Mouse (Mus musculus) heart, embryonic 12.5 days (tissue): Measurements from ENCODE around the gene Nfib. TPM values are rescaled to one million over a fixed set of nuclear protein-coding genes. Genes with fewer than 3 reads are reported as not detected.
A peak's percentile ranks its signal among the peaks of the same experiment; 100 is the strongest.

Experiments
- ATAC-seq: fragments of 200-750 bp; cut with Nextera tagmentation; 2 replicates; pipeline ENCODE4 v1.8.0; 2017; ENCODE audit warnings: moderate TSS enrichment, moderate library complexity; ENCODE audit not compliant: insufficient number of reproducible peaks, low FRiP score
- H3K27ac ChIP-seq: fragments of 300-500 bp; sonication (generic); 2 replicates; pipeline ENCODE4 v1.5.1; 2016; ENCODE audit warnings: mild to moderate bottlenecking, moderate library complexity; ENCODE audit not compliant: poor library complexity, severe bottlenecking
- H3K27me3 ChIP-seq: fragments of 300-500 bp; sonication (generic); replicated peaks from 2 replicates; pipeline ENCODE4 v1.6.1; 2016; ENCODE audit warnings: mild to moderate bottlenecking, moderate library complexity
- H3K36me3 ChIP-seq: fragments of 300-500 bp; sonication (generic); 2 replicates; pipeline ENCODE4 v1.6.1; 2016; ENCODE audit warnings: mild to moderate bottlenecking, moderate library complexity
- H3K4me1 ChIP-seq: fragments of 300-500 bp; sonication (generic); replicated peaks from 2 replicates; pipeline ENCODE4 v1.6.1; 2016; ENCODE audit warnings: mild to moderate bottlenecking
- H3K4me2 ChIP-seq: fragments of 300-500 bp; sonication (generic); 2 replicates; pipeline ENCODE4 v1.6.1; 2016; ENCODE audit warnings: mild to moderate bottlenecking, moderate library complexity
- H3K4me3 ChIP-seq: fragments of 300-500 bp; sonication (generic); 2 replicates; pipeline ENCODE4 v1.5.1; 2016; ENCODE audit warnings: mild to moderate bottlenecking
- H3K9ac ChIP-seq: fragments of 300-500 bp; sonication (generic); 2 replicates; pipeline ENCODE4 v1.6.1; 2016; ENCODE audit warnings: mild to moderate bottlenecking, moderate library complexity
- H3K9me3 ChIP-seq: fragments of 300-500 bp; sonication (generic); replicated peaks from 2 replicates; pipeline ENCODE4 v1.6.1; 2016; ENCODE audit warnings: mild to moderate bottlenecking, moderate library complexity
- WGBS: fragments of 180-500 bp; shearing (Covaris S2); methylation state at CpG from one replicate; pipeline ENCODE4 v1.1.7; 2016; 5-methylcytosine and 5-hydroxymethylcytosine counted together
- polyA plus RNA-seq: library from polyadenylated mRNA; unstranded; fragments of >200 nt; fragmentation: Nextera tagmentation; extraction: Ambion mirVana; gene quantifications from 2 replicates; pipeline ENCODE4 v1.2.1, GENCODE M21; 2016

Nfib gene
- polyA plus RNA-seq, 1 experiment from 2014 or later = 57.5 TPM

- H3K9me3 ChIP-seq = no peaks in the 10 kb centered on the region
- no peak for ATAC-seq
- H3K4me1 ChIP-seq = peaks cover 5% of the 10 kb centered on the region; the same call in 1 of the 2 replicates
- 85% methylated on average over 10 of the region's 10 CpGs for WGBS
- no peak overlapping the region for H3K27ac ChIP-seq
- 0 out of 2 replicates have a peak, but pooled peaks cover 5% of the 10 kb centered on the region for H3K36me3 ChIP-seq
- H3K27me3 ChIP-seq = no peaks in the 10 kb centered on the region
- H3K4me3 ChIP-seq = no peak overlapping the region
- H3K9ac ChIP-seq = no peak overlapping the region
- H3K4me2 ChIP-seq = no peak overlapping the region
Observed at GRCm38 (mm10) chr4:82549762-82550380, 155.7 kb downstream of the Nfib start.

DNA sequence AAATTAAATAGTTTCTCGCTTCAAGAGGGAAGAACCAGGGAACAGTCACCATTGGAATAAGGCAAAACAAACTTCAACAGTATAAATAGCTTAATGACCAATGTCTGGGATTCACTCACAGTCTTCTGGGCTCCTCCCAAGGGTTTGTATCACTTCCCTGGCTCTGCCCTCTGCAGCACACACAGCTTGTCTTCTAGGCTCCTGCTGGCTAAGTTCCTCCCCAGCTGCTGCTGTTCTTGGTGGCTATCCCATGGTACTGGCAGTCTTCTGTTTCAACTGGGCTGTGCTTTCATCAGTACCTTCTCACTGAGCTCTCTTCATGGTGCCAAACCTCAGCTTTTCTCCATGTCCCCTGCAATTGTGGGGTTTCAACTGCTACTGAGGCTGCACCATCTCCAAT is 157.3 kb downstream of the Nfib start:
- no peak for ATAC-seq
- no peaks in the 10 kb centered on the region for H3K27me3 ChIP-seq
- 76% methylated on average over 1 of the region's 1 CpGs for WGBS

GRCm38 (mm10) chr4:82543936-82544335 is 161.6 kb downstream of the Nfib start:
- Histone ChIP-seq H3K4me2 (no peak overlapping the region), H3K36me3 (0 out of 2 replicates have a peak, but pooled peaks cover 5% of the 10 kb centered on the region), H3K27me3 (no peaks in the 10 kb centered on the region), H3K9ac (no peak overlapping the region), H3K27ac (no peak overlapping the region), H3K9me3 (no peaks in the 10 kb centered on the region), H3K4me3 (no peak overlapping the region), H3K4me1 (peaks cover 25% of the 10 kb centered on the region)
- no peak for ATAC-seq
- WGBS = 60% methylated on average over 3 of the region's 3 CpGs

More for the DNA sequence above, 157.3 kb downstream of the Nfib start:
- Histone ChIP-seq H3K4me2 (no peak overlapping the region), H3K36me3 (0 out of 2 replicates have a peak, but pooled peaks cover 5% of the 10 kb centered on the region), H3K4me3 (no peak overlapping the region), H3K27ac (no peak overlapping the region), H3K9me3 (no peaks in the 10 kb centered on the region), H3K9ac (no peak overlapping the region), H3K4me1 (peaks cover 2% of the 10 kb centered on the region; the same call in 1 of the 2 replicates)

- Histone ChIP-seq H3K9me3 (no peaks in the 10 kb centered on the region), H3K4me1 (peaks cover 25% of the 10 kb centered on the region), H3K27ac (no peak overlapping the region), H3K36me3 (0 out of 2 replicates have a peak, but pooled peaks cover 5% of the 10 kb centered on the region), H3K4me2 (no peak overlapping the region), H3K4me3 (no peak overlapping the region), H3K27me3 (no peaks in the 10 kb centered on the region), H3K9ac (no peak overlapping the region)
- ATAC-seq = no peak
- 67% methylated on average over 4 of the region's 4 CpGs for WGBS
Observed at GRCm38 (mm10) chr4:82543398-82543740, 162.2 kb downstream of the Nfib start.

DNA sequence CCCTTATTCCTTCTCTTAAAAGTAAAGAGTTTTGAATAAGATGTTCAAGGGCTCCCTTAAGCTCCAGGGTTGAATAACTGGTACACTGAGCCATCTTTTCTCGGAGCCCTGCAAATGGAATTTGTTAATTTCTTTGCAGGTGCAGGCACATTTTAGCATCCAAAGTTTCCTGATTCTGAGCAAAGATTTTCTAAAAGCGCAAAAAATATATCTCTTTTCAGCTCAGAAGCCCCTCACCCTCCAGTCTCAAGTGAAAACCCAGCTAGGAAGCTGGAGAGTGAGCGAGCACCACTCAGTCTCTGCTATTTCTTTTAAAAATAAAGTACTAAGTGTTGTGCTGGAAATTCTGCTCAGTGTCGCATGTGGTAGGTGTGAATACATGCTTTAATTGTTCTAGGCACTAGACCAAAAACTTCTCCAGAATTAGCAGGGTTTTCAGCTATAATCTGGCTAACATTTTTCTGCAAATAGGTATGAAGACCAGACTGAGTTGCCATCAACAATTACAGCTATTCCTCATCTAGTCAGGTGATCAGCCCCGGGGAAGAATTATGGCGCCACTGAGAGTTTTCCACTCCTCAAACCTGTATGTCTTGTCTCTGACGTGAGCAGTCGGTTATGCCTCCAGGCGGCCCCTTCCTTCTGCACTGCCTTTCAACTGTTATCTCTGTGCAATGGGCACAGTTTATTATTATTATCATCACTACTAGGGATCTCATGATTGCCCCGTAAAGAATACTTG is 162.7 kb downstream of the Nfib start:
- no peak overlapping the region for H3K27ac ChIP-seq
- no peak overlapping the region for H3K4me2 ChIP-seq
- H3K36me3 ChIP-seq = 0 out of 2 replicates have a peak, but pooled peaks cover 5% of the 10 kb centered on the region
- H3K9ac ChIP-seq = no peak overlapping the region
- no peak overlapping the region for H3K4me3 ChIP-seq
- H3K4me1 ChIP-seq = peaks cover 25% of the 10 kb centered on the region
- no peak for ATAC-seq
- no peaks in the 10 kb centered on the region for H3K9me3 ChIP-seq
- no peaks in the 10 kb centered on the region for H3K27me3 ChIP-seq
- 58% methylated on average over 10 of the region's 10 CpGs for WGBS

DNA sequence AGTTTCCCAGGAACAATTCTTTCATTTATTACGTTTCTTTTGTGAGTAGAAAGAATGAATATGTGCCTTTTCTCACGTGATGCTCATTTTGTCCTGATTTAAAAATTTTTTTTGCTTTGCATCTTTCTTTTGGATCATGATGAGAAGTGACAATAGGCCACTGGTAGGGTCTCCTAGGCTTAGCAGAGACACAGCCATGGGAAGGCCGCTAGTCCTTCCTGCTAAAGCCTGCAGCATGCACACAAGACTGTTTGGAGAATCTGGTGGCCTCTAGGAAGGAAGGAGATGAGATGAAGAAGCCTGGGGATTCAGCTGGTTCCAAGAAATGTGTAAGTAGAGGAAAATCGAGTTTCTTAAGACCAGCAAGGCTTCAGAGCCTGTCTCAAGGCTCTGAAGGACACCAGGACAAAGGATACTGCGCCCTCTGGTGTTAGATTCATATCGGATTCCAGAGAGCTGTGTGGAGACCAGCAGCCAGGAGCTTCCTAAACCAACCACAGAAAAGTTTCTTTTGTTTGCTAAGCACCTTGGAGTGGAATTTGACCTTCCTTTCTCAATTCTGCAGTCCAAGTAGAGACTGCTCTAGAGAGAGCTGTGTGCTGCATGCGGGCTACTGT is 163.5 kb downstream of the Nfib start:
- Histone ChIP-seq H3K4me3 (no peak overlapping the region), H3K4me2 (no peak overlapping the region), H3K9ac (no peak overlapping the region), H3K9me3 (no peaks in the 10 kb centered on the region), H3K4me1 (peaks cover 28% of the 10 kb centered on the region), H3K36me3 (no peaks in the 10 kb centered on the region), H3K27ac (no peak overlapping the region; the same call in 1 of the 2 replicates), H3K27me3 (no peaks in the 10 kb centered on the region)
- 29% methylated on average over 7 of the region's 7 CpGs for WGBS
- ATAC-seq = no peak; the same call in 1 of the 2 replicates

DNA sequence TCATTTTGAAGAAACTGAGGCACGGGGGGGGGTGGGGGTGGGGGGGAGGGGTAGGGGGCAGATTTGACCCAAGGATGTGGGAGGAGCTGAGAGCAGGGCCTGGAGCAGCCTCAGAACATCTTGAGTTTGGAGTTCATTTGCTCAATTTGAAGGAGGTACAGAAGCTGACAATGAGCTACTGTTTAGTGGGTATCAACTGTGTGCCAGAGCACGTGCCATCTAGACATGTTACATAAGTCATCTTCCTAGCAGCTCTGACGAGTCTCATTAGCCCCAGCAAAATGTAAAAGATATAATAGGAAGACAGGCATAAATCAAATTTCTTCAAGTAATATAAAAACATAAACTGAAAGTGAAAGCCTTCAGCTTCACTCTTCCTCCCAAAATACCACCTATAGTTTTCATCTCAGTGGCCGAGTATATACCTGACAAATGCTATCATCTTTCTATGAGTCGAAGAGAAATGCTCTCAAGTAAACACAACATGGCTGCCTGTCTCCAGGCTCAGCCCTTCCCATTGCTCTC is 165.0 kb downstream of the Nfib start:
- Histone ChIP-seq H3K4me2 (0 out of 2 replicates have a peak overlapping the region, but pooled peaks have one; percentile 4), H3K9me3 (no peaks in the 10 kb centered on the region), H3K27me3 (no peaks in the 10 kb centered on the region), H3K27ac (no peak overlapping the region), H3K9ac (no peak overlapping the region), H3K4me1 (peaks cover 42% of the 10 kb centered on the region), H3K36me3 (no peaks in the 10 kb centered on the region), H3K4me3 (no peak overlapping the region)
- WGBS = 63% methylated on average over 5 of the region's 5 CpGs
- ATAC-seq = no peak

GRCm38 (mm10) chr4:82540048-82540410 is 165.5 kb downstream of the Nfib start:
- no peak for ATAC-seq
- Histone ChIP-seq H3K27ac (no peak overlapping the region), H3K4me3 (no peak overlapping the region), H3K4me2 (0 out of 2 replicates have a peak overlapping the region, but pooled peaks have one; percentile 4), H3K27me3 (no peaks in the 10 kb centered on the region), H3K4me1 (peaks cover 47% of the 10 kb centered on the region), H3K9me3 (no peaks in the 10 kb centered on the region), H3K36me3 (no peaks in the 10 kb centered on the region), H3K9ac (0 out of 2 replicates have a peak overlapping the region, but pooled peaks have one; percentile 37)
- 35% methylated on average over 2 of the region's 2 CpGs for WGBS

DNA sequence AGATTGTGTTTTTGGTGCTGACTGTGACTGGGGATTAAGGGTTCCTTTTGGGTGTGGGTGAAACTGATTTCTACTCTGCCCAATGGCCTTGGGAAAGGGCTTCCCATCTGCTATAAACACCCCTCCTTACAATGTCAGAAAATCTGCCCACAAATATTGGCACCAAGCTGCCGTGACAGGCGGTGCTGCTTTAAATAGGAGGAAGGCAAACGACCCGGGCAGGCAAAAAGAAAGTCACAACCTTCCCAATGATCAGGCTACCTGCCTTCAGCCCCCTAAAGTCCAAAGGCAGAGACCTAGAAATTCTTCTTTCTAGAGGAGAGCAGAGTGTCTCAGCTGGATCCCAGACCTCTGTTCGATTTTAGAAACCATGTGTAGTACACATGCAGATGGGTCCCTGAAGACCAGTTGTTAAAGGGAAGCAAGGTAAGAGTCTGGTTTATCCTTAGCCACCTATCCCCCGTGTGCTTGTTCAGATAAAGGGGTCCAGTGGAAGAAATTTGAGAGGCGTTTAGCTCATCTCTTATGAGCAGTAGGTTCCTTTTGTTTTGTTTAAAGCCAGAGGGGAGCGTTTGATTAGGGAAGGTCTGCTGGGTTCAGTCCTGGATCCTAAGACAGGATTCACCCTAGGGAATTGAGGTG is 166.0 kb downstream of the Nfib start:
- Histone ChIP-seq H3K27ac (no peak overlapping the region), H3K4me3 (no peak overlapping the region), H3K4me2 (peak overlapping the region; percentile 96), H3K9me3 (no peaks in the 10 kb centered on the region), H3K9ac (peak overlapping the region; percentile 37; the same call in 1 of the 2 replicates), H3K27me3 (no peaks in the 10 kb centered on the region), H3K4me1 (peaks cover 52% of the 10 kb centered on the region), H3K36me3 (no peaks in the 10 kb centered on the region)
- no peak for ATAC-seq
- 28% methylated on average over 8 of the region's 8 CpGs for WGBS

DNA sequence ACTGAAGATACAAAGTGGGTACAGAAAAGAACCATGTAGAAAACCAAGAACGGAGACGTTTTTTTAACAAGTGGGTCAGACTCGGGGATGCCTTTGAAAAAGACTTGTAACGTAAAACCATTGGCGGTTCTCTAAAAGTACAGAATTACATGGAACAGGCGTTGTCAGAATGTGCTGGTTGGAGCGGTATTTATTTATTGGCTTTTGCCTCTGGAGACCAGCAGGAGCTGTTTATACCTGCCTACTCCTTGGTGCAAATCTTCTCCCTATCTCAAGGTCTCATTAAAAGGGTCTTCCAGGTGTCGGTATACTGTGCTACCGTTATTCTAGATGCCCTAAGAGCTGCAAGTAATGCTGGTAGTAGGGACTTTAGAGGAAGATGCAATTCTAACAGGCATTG is 166.7 kb downstream of the Nfib start:
- peak overlapping the region; percentile 53 for H3K4me3 ChIP-seq
- peak overlapping the region; percentile 83 for H3K9ac ChIP-seq
- H3K36me3 ChIP-seq = no peaks in the 10 kb centered on the region
- no peak overlapping the region for H3K27ac ChIP-seq
- no peaks in the 10 kb centered on the region for H3K27me3 ChIP-seq
- H3K4me2 ChIP-seq = peak overlapping the region; percentile 96
- no peak for ATAC-seq
- H3K4me1 ChIP-seq = peaks cover 59% of the 10 kb centered on the region
- H3K9me3 ChIP-seq = no peaks in the 10 kb centered on the region
- WGBS = 4% methylated on average over 9 of the region's 9 CpGs
